Mouse (Mus musculus) frontal cortex, postnatal 10 days (tissue): ENCODE measurements around the gene Fcrlb.
"Not testable (repeated sequence)": the region's sequence is repeated elsewhere in the genome, so short reads cannot be mapped to it uniquely, and the experiment has no call there.

Experiments used
- DNase-seq, 2 experiments: peaks; one replicate each; pipeline ENCODE4 v3.0.0; 2022; ENCODE audit warnings: low spot score in 2 of 2, mixed read lengths in 1 of 2

Gene Fcrlb

DNA sequence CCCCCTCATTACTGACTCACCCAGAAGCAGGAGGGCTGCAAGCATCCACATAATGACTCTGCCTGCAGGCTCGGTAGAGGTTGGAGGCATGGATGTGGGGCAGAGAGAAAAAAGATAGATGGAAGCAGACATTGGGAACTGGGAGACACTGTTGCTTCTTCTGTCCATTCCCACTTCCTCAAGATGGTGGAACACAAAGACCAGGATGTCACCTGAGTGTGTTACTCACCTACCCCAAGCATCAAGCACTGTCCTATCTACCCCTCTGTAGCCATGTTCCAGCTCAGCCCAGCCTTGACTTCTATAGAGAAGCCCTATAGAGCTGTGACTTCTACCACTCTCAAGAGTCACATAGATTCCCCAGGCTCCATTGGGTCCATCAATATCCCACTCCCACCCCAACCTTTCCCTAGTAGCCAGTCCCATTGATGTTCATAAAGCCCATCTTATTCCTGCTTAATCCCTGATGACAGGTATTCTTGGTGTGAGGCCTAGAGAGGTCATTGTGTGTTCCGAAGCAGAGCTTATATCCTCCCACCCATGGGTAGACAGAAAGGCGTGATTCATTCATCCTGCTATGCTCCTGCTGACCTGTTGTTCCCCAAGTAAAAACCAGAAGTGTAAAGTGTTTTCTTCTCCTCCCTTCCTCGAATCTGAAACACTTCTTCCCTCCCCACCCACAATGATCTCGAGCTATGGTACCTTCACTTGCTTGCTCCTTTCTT lies at the start of gene Fcrlb:
TSS of gene Fcrlb (minus strand) at position 51 of the 725 bp plus-strand sequence.
- DNase-seq, result no peak

DNA sequence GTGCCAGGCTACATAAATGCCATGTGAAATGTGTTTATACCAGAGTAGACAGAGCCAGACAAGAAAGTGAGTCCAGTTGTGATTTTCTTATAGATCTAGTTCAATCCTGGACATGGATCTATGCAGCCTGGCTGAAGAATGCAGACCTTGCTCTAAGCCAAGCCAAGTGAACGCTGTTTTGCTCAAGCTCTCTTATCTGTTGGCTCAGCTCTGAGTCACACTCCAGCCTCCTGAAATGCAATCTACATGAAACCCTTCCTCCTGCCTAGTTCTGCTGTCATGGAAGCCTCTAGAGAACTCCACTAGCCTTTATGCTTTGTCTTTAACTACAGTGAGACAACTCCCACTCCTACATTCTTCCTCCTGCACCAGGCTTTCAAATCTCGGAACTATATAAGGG lies 49.6 kb upstream of the Fcrlb start:
- DNase-seq, result no peak

DNA sequence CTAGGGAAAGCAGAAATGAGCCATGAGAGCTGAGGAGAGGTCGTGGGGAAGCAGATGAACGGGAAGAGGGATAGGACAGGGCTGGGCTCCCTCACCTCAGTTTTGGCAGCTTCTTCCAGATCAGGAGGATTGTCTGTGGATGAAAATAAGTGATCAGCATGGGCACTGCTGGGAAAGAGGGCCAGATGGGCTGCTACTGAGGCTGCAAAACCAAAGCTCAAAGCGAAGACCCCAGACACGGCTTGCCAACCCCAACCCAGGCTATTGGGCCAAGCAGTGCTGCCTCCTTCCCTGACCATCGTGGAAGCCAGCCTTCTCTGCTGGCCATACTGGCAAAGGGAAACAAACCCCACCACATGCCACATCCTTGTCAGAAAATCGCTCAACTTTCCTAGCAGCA lies 48.4 kb upstream of the Fcrlb start:
- DNase-seq, result no peak

DNA sequence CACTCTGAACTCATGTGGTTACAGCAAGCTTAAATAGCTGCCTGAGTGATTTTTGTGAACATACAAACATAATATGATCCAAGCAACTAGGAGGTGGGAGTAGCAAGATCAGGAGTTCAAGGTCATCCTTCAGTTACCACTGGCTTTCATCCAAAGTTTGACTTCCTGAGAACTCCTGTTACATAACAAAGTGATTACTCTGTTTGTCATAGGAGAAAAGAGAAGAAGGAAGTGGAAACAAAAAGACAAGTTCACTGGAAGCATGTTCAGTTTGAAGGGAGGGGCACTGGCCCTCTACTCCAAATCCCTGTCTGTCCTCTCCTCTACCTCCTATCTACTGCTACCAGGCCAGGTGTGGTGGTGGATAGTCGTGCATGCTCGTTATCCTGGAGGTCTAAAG lies 47.0 kb upstream of the Fcrlb start:
- DNase-seq, result no peak

DNA sequence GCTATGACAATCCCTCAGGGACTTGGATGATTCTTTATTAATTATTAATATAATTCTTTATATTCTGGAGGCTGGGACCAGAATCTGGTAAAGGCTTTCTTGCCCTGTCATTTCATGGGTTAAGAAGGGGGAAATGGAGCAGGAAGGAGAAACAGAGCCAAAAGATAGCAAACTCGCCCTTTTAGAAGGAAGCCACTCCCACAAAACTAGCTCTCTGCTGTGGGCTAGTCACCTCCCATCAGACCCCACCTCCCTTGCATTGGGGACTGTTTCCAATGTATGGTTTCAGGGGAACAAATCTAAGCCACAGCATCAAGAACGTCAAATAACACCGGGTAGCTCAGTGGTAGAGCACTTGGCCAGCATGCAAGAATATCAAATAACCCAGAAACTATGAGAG lies 45.5 kb upstream of the Fcrlb start:
- no peak for DNase-seq

DNA sequence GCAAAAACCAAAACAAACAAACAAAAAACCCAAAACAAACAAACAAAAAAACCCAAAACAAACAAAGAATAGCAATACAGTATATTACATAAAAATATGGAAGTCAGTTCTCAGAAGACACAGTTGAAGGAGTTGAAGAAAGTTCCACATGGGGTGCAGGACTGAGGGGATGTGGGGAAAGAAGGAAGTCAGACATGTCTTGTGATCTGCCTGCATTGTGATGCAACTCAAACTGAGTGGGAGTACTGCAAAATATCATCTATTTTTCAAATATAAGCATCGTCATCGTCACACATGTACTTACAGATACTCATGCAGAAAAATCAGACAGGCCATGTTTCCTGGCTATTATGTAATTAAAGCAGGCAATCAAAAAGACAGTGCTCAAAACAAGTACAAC lies 40.5 kb upstream of the Fcrlb start:
- no peak for DNase-seq

DNA sequence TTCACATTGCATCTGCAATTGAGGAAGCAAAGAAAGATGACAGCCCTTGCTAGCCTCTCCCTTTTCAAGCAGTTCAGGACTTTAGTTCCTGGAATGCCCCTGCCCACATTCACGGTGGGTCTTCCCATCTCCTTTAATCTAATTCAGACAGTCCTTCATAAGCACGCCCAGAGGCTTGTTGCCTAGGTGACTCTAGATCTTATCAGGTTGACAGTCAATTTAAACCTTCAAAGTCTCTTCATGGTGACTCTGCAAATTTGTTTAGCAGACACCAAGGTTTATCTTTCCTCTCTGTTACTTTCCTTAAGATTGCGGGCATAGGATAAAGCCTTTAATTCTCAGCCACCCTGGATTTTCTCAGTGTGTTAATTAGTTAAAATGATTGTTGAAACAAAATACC lies 38.0 kb upstream of the Fcrlb start:
- no peak for DNase-seq

DNA sequence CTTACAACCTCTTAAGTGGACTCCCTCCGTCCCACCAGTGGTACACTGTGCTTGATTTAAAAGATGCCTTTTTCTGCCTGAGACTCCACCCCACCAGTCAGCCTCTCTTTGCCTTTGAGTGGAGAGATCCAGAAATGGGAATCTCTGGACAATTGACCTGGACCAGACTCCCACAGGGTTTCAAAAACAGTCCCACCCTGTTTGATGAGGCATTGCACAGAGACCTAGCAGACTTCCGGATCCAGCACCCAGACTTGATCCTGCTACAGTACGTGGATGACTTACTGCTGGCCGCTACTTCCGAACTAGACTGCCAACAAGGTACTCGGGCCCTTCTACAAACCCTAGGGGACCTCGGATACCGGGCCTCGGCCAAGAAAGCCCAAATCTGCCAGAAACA lies 32.2 kb upstream of the Fcrlb start:
- not testable (repeated sequence) for DNase-seq

DNA sequence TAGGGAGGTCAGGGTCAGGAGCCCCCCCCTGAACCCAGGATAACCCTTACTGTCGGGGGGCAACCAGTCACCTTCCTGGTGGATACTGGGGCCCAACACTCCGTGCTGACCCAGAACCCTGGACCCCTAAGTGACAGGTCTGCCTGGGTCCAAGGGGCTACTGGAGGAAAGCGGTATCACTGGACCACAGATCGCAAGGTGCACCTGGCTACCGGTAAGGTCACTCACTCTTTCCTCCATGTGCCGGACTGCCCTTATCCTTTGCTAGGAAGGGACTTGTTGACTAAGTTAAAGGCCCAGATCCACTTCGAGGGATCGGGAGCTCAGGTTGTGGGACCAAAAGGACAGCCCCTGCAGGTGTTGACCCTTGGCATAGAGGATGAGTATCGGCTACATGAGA lies 31.4 kb upstream of the Fcrlb start:
- DNase-seq, result not testable (repeated sequence)

DNA sequence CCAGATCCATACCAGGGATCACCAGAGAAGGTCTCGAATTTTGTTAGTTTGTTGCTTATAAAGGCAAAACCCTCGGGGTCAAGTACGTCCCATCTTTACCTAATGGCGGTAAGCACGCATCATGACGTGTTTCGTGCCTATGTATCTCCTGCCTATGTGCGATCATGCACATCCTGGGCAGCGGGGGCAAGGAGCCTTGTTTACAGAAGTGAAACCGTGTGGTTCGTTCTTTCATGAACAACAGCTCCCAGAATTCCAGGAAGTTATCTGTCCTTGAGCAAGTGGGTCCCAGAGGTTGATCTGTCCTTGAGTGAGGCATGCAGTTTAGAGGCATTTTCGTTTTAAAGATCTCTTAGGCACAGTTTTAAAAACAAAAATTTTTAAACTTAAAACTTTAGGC lies 26.5 kb upstream of the Fcrlb start:
- no peak for DNase-seq

DNA sequence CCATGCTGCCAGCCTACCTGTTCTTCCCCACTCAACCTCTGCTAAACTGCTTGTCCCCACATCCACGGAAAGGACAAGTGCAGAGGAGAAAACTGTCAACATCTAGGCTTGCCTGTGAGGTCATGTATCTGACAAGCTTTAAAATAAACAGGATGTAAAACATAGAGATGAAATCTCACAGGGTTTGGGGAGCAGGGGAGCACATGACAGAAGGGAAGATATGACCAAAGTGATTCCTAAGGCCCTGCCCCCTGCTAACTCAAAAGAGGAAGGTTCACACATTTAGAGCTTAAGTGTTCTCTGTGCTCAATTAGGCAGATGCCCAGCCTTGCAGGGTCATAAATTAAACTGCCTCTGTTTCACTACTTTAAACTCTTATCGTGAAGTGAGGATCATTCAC lies 21.6 kb upstream of the Fcrlb start:
- no peak for DNase-seq

DNA sequence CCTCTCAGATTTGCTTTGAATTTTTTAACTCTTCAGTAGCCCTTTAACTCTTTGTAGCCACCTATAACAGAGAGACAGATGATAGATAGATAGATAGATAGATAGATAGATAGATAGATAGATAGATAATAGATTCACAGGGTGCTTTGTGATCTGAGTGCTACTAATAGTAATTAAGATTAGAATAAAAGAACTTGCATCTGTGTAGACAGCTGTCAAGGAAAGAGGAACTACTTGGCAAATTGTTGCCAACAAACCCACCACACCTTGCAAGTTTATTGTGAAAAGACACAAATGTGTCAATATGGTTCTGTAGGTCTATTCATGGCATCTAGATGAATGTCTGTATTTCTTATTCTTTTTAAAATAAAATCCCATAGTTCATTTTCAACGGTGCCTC lies 21.2 kb upstream of the Fcrlb start:
- no peak for DNase-seq

DNA sequence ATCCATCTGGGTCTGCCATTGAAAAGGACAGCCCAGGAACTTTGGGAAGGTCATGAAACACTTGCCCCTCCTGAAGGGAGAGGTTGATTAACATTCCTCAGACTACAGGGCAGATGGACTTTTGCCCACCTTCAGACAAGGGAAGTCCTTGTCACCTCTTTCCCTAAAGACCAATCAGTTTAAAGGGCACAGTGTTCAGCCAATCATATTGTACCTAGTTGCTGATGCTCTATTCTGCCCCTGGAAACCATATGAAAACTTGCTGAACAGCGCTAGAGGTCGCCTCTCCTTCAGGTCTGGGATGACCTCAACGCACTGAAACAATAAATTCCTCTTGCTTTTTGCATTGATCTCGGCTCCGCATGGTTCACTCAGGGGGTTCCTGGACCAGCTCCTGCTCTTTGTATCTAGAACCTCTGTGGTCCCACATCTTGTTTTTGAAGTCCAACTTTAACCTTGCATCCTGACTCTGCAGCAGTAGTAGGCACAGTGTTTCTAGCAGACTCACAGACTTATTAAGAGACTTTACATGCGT lies 20.7 kb upstream of the Fcrlb start:
- DNase-seq, result no peak

DNA sequence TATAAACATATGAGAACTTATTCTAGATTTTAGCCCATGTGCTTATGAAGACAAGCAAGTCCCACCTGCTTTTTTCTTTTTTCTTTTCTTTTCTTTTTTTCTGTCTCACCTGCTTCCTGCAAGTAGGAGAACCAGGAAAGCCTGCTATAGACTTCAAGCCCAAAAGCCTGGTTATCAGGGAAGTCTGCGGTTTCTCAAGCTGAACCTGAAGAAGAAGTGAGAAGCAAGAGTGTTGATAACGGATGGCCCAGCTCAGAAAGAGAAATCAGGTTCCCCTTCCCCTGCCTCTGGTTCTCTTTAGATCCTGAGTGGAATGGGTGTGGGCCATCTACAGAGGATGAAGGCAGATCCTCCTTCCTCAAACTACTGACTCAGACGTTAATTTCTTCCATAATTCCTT lies 19.3 kb upstream of the Fcrlb start:
- DNase-seq, result no peak

DNA sequence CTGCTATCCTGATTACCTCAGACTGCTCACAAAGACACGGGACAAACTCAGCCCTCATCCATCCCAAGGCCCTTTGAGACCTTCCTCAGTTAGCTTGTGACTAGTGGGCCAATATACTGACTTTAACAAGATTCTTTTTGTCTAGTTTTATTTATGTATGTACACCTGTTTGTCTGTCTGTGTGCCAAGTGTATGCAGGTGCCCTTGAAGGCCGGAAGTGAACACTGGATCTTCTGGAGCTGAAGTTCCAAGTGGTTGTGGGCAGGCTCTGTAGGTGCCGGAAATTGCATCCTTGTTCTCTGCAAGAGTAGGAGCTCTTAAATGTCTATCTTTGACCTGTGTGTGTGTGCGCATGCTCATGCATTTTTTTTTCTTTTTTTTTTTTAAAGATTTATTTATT lies 16.5 kb upstream of the Fcrlb start:
- no peak for DNase-seq

DNA sequence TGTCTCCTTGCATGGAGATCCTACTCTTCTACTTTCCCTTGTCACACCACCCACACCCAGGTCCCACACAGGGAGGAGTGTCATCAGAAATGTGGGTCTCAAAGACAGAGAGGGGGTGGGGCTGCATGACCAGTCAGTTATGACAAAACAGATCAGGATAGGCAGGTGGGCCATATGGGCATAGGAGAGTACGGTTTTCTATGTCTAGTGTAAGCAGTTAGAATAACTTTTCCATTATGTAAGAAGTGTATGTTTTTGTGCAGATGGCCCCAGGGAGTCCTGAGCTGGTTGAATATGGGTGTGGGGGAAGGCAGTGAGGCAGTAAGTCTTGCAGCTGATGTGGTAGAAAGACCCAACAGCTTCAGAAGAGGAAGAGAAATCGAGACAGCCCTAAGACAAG lies 15.7 kb upstream of the Fcrlb start:
- no peak for DNase-seq

DNA sequence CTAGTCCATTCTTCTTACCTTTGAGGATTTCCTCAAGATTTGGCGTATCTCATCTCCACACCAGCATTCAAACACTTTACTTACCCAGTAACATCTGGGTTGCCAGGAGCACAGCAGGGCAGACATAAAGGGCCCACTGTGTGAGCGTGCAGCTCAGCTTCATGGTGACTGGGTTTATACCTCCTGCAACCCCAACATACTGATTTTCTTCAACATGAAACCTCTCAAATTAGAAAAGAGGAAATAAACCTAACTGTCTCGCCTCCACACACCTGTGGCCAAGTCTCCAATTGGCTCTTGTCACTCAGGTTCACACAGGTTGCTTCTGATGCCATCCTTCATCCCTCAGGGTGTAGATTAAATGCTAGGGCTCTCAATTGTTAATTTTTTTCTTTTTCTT lies 14.6 kb upstream of the Fcrlb start, which contains the start of gene Fcrla:
TSS of gene Fcrla (minus strand) at position 206 of the 400 bp plus-strand sequence.
- no peak for DNase-seq

DNA sequence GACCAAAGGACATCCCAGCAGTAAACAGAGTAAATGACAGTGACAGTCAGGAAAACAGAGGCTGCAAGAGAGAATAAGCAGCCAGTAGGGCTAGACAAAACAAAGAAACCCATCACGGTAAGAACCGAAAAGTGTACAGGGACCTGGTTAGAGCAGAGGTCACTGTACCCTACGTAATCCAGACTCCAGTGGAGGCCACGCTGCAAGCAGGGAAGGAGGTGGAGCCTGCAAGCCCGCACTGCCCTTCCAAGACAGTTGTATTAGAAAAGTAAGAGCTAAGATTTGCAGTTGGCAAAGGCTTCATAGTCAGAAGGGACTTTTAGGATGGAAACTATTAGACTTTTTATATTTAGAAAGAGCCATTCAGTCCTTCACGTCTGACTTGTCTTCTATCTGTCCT lies 14.2 kb upstream of the Fcrlb start:
- no peak for DNase-seq

DNA sequence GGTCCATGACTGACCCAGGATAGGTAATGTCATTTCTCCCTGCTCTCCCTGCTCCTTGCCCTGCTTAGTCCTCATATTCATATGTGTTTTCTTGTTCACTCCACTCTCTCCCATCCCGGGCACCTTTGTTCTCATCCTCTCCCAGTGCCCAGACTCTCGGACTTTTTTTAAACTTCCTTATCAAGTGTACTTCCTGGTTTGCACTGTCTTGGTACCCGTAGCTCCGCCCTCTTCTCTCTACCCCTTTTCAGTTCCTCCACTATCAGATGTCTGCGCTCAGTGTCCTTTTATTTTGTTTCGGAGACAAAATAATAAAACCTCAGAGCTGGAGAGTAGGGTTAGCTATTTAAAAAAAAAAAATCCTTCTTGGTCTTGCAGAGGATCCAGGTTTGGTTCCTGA lies 11.7 kb upstream of the Fcrlb start:
- no peak for DNase-seq

DNA sequence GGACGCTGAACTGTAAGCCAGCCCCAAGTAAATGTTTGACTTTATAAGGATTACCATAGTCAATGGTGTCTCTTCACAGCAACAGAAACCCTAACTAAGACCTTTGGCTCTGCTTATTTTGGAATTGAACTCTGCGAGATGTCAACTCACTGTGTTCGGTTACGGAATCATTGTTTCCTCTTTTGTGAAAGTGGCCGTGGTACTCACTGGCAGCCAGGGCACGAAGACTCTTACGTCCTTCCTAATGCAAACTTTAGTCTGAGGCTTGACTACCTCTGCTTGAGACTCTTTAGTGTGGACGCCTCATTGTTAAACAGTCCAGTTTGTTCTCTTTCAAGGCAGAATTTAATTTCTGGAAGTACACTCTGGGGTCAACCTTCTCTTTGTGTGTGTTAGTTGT lies 6.6 kb upstream of the Fcrlb start:
- DNase-seq, result no peak

DNA sequence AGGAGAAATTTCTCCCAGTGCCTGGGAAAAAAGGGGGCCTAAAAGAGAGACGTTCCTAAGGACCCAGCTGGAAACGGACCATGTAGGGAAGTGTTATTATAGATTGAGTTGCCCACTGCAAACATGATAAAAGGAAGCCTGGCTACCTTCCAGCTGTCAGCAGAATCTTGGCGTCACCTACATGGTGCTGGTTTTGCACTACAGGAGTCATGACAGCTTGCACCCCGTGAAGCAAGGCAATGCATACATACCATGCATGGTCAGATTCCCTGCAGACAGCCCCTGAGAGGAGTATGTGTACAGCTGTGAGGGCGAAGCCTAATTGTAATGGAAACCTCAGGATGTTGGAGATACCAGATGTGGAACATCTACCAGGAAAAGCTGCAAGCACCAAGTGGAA lies 2.9 kb upstream of the Fcrlb start:
- no peak for DNase-seq

DNA sequence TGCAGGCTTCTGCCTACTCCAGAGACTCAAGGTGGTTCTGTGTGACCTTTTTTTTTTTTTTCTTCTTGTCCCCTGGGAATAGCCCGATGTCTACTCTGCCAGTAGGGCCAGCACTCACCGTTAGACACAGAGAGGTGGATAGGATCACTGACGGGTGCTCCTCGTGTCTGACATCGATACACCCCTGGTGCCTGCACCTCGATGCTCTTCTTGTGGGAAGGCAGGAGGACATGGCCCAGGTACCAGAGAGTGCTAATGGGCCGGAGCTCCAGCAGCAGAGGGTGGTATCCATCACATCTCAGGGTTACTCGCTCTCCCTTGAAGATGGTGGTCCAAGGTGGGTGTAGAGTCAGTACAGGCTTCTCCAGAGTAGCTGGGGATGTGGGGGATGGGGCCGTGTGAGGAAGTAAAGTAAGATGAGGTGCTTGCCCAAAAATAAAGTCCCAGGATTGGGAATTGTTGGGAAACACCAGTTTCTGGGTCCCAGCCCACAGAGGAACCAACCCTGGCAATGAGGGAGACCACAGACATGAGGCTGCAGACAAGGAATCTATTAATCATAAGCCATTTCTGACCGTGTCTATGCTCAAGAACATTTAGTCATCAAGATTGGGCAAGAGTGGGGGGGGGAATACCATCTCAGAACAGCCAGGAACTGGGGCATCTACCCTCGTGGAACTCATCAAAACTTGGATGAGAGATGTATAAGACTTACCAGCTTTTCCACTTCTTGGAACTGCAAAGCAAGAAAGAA lies 657 bp downstream of the Fcrlb start:
- no peak for DNase-seq

DNA sequence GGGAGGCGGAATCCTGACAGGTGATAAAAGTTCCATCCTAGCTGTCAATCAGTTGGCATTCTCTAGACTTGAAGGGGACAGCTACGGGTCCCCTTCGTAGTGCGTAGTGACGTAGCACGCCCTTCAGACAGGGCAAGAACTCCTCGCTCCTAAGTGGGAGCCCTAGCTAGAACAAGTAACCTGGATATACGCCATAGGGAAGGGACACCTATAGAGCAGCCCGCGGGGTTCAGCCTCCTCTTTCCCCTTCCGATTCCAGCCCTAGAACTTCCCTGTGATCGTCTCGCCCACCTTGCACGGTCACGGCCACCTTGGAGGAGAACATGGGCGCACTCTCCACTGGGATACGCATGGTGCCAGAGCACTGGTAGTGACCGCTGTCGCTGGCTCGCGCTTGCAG lies 4.4 kb downstream of the Fcrlb start:
- DNase-seq, result no peak
